Mouse (Mus musculus): ENCODE results near the gene Phtf2.
A peak's percentile ranks its signal among the peaks of the same experiment; 100 is the strongest.
"Not testable (repeated sequence)": the region's sequence is repeated elsewhere in the genome, so short reads cannot be mapped to it uniquely, and the experiment has no call there.

Gene Phtf2

DNA sequence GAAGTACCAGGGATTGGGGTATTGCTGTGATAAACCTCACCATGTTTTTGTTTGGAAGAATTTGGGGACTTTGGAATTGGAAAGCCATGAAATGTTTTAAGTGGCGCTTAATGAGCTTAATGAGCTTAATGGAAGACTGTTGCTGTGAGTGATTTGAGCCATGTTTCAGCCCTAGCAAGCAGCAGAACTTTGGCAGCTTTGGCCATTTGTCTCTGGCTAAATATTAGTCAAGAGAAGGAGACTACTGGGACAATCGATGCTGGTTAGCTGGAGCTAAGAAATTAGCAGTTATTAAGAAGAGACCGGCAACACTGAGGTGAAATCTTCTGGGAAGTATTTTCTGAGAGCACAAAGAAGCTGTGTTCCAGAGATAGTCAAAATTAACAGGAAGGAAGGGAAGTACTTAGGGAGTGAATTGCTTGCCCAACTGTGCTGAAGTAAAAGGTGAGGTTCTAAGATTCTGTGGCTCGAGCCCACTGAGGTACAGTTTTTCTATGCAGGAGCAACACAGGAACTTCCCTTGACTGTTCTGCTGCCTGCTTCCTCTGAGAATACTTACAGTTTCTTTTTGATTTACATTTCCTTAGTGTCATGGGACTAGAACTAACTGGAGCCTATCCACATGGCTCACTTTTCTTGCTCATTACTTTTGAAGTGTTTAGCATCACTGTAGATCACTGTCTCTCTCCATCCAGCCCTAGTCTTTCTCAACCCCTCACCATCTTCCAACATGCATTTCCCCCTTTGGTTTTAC lies 17.5 kb downstream of the Phtf2 start:
- no peak for DNase-seq (ENCODE audit: low read depth)

- no peak for DNase-seq (ENCODE audit: low read depth)
These were observed 20.0 kb downstream of the Phtf2 start for GRCm38 (mm10) chr5:20861901-20862300.

DNA sequence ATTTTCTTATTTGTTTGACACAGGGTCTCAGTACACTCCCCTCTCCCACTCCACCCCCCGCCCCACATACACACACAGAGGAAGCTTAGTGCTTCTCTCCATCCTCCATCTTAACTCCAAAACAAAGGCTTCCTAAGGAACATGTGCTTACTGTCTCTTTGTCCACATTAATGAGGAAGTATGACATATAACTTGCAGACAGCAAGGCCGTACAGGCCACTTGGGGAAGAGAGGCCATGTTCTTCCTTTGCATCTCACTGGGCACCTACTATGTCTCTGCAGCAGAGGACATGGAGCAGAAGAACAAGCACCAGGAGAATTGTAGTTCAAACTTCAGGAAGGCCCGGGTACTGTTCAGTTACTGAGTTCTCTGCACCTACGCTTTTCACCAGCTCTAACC lies 21.4 kb downstream of the Phtf2 start:
- DNase-seq (ENCODE audit: low read depth) = no peak

DNA sequence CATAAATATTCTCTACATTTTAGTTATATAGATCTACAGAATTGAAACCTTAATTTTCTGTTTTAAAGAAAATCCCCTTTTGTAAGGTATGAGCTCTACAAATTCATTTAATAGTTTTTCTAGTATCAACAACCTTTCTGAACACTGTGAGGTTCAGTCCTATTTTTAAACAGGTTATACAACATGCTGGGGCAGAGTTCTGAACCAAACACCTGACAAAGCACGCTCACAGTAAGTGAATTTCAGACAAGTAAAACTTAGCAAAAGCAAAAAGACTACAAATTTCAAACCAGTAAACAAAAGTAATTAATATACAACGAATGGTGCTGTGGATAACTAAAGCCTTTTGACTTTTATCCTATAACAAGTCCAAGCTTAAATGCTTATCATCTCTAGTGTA lies 23.5 kb downstream of the Phtf2 start:
- no peak for DNase-seq (ENCODE audit: low read depth)

DNA sequence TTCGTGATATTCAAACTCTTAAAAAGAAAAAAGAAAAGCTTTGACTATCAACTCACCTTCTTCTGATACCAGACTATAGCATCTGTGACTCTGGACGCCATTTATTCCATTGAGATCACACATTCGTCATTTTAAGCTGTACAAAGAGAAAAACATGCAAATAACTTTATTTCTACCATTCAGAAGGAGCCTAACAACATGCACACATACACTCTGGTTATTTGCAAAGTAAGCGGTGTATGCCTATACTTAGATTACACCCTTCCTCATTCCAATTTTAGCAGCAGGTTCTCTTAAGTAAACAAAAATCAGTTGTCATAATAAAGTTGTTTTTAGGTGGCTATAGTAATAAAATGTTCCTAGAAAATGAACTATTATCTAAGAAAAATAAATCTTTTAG lies 26.9 kb downstream of the Phtf2 start:
- no peak for DNase-seq (ENCODE audit: low read depth)

- DNase-seq (ENCODE audit: low read depth) = no peak
These were observed 34.9 kb downstream of the Phtf2 start for GRCm38 (mm10) chr5:20847010-20847409.

- no peak for DNase-seq (ENCODE audit: low read depth)
These were observed 38.1 kb downstream of the Phtf2 start for GRCm38 (mm10) chr5:20843816-20844215.

GRCm38 (mm10) chr5:20843405-20843804 lies 38.5 kb downstream of the Phtf2 start:
- no peak for DNase-seq (ENCODE audit: low read depth)

GRCm38 (mm10) chr5:20837082-20837481 lies 44.8 kb downstream of the Phtf2 start:
- DNase-seq (ENCODE audit: low read depth) = no peak

- DNase-seq (ENCODE audit: low read depth) = no peak
These were observed 47.5 kb downstream of the Phtf2 start for GRCm38 (mm10) chr5:20834399-20834798.

DNA sequence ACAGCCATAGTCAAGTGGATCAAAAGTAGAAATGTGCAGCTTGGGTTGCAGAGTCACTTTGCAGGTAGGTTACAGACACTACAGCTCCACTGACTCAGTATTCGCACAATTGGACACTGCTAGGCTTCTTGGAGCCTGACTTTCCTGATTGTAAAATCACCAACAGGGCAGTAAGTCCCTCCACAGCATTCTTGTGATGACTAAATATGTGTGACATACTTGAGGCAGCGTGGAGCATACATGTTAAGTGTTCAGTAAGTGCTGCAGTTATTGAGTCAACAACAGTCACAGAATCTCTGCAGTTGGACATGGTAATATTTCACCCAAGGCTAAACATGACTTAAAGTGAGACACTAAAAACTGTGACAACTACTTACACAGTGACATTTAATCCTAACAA lies 50.5 kb downstream of the Phtf2 start:
- DNase-seq (ENCODE audit: low read depth) = no peak

GRCm38 (mm10) chr5:20830717-20831116 lies 51.2 kb downstream of the Phtf2 start:
- DNase-seq (ENCODE audit: low read depth) = no peak

- peak; percentile 79 for DNase-seq (ENCODE audit: low read depth)
These were observed 60.3 kb downstream of the Phtf2 start for GRCm38 (mm10) chr5:20821647-20822046.

DNA sequence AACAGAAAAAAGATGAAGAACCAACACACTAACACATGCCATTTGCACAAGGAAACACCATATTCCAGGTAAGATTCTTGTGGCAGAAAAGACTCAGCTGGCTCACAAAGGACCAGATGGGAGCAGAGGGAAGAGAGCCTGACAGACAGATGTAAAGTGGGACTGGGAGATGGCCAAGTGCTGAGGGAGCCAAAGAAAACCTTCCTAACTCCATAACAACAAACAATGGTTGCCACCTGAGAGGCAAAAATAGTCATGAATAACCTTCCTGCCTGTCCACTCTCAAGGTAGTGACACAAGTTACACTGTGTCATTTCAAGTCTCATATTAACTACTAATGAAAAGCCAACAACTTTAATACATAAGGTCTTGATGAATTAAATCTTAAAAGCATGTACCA lies 60.8 kb downstream of the Phtf2 start:
- DNase-seq (ENCODE audit: low read depth) = peak; percentile 26

DNA sequence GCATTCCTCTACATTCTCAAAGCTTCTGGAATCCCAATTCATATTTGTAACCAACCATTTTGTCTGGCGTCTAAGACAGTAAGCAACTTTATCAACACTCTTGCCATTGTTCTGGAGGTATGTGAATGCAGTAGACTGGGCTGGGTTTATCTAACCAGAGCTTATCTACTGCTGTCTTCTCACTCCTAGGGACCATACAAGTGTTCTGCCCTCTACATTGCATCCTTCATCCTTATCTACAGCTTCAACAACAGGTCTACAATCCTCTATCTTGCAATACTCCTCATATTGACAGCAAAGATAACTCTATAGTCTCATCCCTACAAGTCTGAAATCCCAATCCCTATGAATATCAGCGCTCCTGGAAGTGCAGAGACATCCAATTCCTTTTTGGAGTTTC lies 66.8 kb downstream of the Phtf2 start:
- DNase-seq (ENCODE audit: low read depth) = no peak

DNA sequence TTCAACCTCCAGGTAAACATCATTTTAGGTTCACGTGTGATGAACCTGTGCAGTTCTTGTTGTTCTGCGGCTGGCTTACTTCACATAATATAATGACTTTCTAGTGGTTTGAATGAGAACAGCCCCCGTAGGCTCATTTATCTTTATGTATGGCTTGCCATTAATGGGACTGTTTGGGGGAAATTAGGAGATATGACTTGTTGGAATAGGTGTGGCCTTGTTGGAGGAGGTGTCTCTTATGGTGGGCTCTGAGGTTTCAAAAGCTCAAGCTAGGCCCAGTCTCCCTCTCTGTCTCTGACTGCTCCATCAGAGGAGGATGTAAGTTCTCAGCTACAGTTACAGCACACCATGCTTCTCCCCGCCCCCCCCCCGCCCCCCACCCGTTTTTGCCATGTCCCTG lies 71.5 kb downstream of the Phtf2 start:
- no peak for DNase-seq (ENCODE audit: low read depth)

GRCm38 (mm10) chr5:20795932-20796331 lies 86.0 kb downstream of the Phtf2 start:
- no peak for DNase-seq (ENCODE audit: low read depth)

GRCm38 (mm10) chr5:20791793-20792554 lies 90.0 kb downstream of the Phtf2 start:
- DNase-seq (ENCODE audit: low read depth) = peak; percentile 86

GRCm38 (mm10) chr5:20786471-20786870 lies 95.5 kb downstream of the Phtf2 start:
- not testable (repeated sequence) for DNase-seq (ENCODE audit: low read depth)

DNA sequence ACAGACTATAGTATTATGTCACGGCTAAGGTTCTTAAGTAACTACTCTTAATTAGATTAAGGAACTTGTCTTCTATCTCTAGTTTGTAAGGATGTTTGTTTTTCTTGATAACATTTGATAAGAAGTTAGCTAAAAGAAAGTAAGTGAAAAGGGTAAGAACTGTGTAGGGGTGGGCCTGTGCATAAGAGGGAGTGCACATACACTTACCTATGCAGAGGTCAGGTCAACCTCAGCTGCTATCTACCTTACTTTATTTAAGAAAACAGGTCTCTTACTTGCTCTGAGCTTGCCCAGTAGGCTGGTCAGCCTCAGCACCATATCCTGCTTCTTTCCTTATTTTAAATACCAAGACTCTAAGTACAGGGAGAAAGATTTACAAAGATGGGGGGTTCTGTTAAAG lies 100.8 kb downstream of the Phtf2 start:
- no peak for DNase-seq (ENCODE audit: low read depth)

DNA sequence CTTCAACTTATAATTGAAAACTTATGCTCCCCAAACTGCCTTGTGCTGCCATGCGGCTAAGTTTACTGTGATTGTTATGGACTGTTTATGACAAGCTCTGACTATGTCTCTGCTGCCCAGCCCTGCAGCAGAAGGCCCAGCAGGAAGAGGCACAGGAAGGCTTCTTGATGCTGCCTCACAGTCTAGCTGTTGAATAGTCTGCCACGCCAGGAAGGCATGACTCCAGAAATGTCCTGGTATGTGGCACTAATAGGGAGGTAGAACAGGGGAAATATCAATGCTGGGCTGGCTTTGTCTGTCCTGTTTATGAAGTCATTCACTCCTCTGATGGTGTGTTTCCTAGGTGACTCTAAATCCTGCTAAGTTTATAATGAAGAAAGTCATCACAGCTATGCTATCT lies 102.7 kb downstream of the Phtf2 start:
- no peak for DNase-seq (ENCODE audit: low read depth)

DNA sequence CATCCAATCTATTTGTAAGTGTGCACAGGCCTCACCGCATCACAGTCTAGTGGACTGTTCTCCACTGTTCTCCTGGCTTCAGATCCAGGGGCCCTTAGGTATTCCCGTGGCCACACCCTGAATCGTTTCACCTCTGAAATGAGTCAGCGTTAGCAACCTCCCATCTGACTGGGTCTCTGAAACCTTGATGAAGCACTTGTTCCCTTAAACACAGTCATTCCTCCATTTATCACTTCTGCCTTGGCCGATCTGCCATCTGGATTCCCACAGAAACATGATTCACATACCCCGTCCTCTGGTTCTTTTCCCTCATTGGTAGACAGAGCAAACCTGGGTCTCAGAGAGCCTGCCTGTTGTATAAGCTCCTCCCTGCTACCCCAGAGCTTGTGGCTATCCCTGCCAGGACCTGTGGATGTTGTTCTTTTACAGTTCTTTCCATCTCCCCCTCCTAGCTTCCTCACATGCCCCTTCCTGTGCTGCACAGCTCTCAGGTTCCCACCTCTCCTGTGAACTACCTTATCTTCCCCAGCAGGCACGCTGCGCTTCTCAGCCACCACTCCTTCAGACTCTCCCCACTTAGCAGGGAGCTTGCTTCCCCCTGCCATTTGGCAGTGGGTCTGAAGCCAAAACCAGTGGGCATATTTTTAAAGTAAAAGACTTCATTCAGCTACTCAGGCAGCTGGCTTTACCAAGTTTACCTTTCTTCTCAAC lies 103.5 kb downstream of the Phtf2 start:
- DNase-seq (ENCODE audit: low read depth) = peak; percentile 28

GRCm38 (mm10) chr5:20773341-20773740 lies 108.6 kb downstream of the Phtf2 start:
- DNase-seq (ENCODE audit: low read depth) = no peak
